Mouse (Mus musculus): ENCODE measurements around the gene Clpp. TPM values are rescaled to one million over a fixed set of nuclear protein-coding genes. Genes with fewer than 3 reads are reported as not detected.

Clpp gene
- polyA plus RNA-seq (2015; fragmentation: Nextera tagmentation; extraction: Ambion mirVana) = 103 and 114 TPM in 2 replicates

- ATAC-seq (replicated peaks; ENCODE audit: insufficient number of reproducible peaks, insufficient read depth, low FRiP score, low read depth) = peak; percentile 97
- Histone ChIP-seq H3K9me3 (replicated peaks) (no peaks in the 10 kb centered on the region), H3K9ac (peak within 1 kb of the TSS; percentile 77), H3K27me3 (no peaks in the 10 kb centered on the region), H3K4me2 (peak within 1 kb of the TSS; percentile 85), H3K4me1 (replicated peaks) (peaks cover 11% of the 10 kb centered on the region), H3K4me3 (peak within 1 kb of the TSS; percentile 79), H3K27ac (peak within 1 kb of the TSS; percentile 68), H3K36me3 (peaks cover 31% of the 10 kb centered on the region; the same call in 1 of the 2 replicates)
- under 1% methylated on average over 52 of the region's 52 CpGs for WGBS
Observed at GRCm38 (mm10) chr17:56990115-56990746, at the start of gene Clpp. Gene Clpp (plus strand): TSS chr17:56990305.

- H3K4me3 ChIP-seq = no peak overlapping the region
- H3K4me1 ChIP-seq (replicated peaks) = no peaks in the 10 kb centered on the region
- H3K27ac ChIP-seq = no peak overlapping the region
- ATAC-seq (replicated peaks; ENCODE audit: insufficient number of reproducible peaks, insufficient read depth, low FRiP score, low read depth) = no peak
- WGBS = 14% methylated on average over 3 of the region's 3 CpGs
- 0 out of 2 replicates have a peak, but pooled peaks cover 4% of the 10 kb centered on the region for H3K27me3 ChIP-seq
- H3K9me3 ChIP-seq (replicated peaks) = no peaks in the 10 kb centered on the region
- no peaks in the 10 kb centered on the region for H3K36me3 ChIP-seq
- H3K9ac ChIP-seq = no peak overlapping the region
- H3K4me2 ChIP-seq = no peak overlapping the region
Observed at GRCm38 (mm10) chr17:56950915-56951314, 39.2 kb upstream of the Clpp start.

DNA sequence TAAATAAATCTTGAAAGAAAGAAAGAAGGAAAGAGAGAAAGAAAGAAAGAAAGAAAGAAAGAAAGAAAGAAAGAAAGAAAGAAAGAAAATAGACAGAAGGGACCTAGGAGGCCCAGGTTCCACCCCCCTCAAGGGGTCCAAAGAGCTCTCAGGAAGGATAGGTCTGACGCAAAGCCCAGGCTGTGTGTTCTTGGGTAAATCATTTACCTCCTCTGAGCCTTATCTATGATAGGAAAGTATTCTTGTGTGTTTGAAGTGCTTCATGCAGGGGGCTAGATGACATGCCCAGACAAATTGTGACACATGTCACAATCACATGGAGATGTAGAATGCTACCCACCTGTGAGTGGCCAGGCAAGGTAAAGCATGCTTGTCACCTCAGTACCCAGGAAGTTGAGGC, 37.5 kb upstream of the Clpp start:
- 79% methylated on average over 1 of the region's 1 CpGs for WGBS
- no peak overlapping the region for H3K27ac ChIP-seq
- H3K27me3 ChIP-seq = 0 out of 2 replicates have a peak, but pooled peaks cover 4% of the 10 kb centered on the region
- H3K4me1 ChIP-seq (replicated peaks) = no peaks in the 10 kb centered on the region
- no peak overlapping the region for H3K9ac ChIP-seq
- no peak for ATAC-seq (replicated peaks; ENCODE audit: insufficient number of reproducible peaks, insufficient read depth, low FRiP score, low read depth)
- no peaks in the 10 kb centered on the region for H3K36me3 ChIP-seq
- H3K4me2 ChIP-seq = no peak overlapping the region
- H3K4me3 ChIP-seq = no peak overlapping the region
- H3K9me3 ChIP-seq (replicated peaks) = no peaks in the 10 kb centered on the region

- Histone ChIP-seq H3K4me3 (no peak overlapping the region), H3K4me2 (no peak overlapping the region), H3K4me1 (replicated peaks) (no peaks in the 10 kb centered on the region), H3K27ac (no peak overlapping the region), H3K27me3 (0 out of 2 replicates have a peak, but pooled peaks cover 4% of the 10 kb centered on the region), H3K9me3 (replicated peaks) (no peaks in the 10 kb centered on the region), H3K9ac (no peak overlapping the region), H3K36me3 (no peaks in the 10 kb centered on the region)
- ATAC-seq (replicated peaks; ENCODE audit: insufficient number of reproducible peaks, insufficient read depth, low FRiP score, low read depth) = no peak
- WGBS = 76% methylated on average over 7 of the region's 7 CpGs
Observed at GRCm38 (mm10) chr17:56954871-56955270, 35.2 kb upstream of the Clpp start.

DNA sequence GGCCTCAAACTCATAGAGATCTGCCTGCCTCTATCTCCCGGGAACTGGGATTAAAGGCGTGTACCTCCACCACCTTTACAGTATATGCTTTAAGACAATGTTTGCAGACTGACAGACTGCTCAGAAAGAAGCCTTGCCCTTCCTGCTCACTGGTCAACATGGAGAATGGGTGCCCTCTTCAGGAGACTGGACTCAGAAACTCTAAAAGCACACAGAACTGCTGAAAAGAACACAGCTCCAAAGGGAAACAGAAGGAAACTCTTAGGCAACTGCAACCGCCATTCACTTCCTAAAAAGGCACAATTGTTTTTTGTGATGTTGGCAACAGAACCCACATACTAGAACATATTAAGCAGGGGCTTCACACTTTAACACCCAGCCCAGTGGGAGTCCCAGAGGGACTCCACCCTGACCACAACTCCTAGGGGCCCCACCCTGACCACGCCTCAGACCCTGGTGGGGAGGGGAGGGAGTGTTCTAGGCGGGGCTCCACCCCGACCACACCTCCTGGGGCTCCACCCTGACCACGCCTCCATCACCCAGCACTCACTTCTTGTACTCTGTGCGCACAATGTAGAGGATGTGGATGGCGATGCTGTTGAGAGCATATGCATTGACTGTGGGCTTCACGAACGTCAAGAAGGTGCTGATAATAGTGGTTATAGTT, 32.2 kb upstream of the Clpp start:
- Histone ChIP-seq H3K4me1 (replicated peaks) (no peaks in the 10 kb centered on the region), H3K9ac (no peak overlapping the region), H3K36me3 (no peaks in the 10 kb centered on the region), H3K27me3 (0 out of 2 replicates have a peak, but pooled peaks cover 2% of the 10 kb centered on the region), H3K4me2 (no peak overlapping the region), H3K27ac (no peak overlapping the region), H3K9me3 (replicated peaks) (no peaks in the 10 kb centered on the region), H3K4me3 (no peak overlapping the region)
- no peak; the same call in 1 of the 2 replicates for ATAC-seq (replicated peaks; ENCODE audit: insufficient number of reproducible peaks, insufficient read depth, low FRiP score, low read depth)
- 25% methylated on average over 10 of the region's 11 CpGs for WGBS

GRCm38 (mm10) chr17:56958667-56959066, 31.4 kb upstream of the Clpp start:
- ATAC-seq (replicated peaks; ENCODE audit: insufficient number of reproducible peaks, insufficient read depth, low FRiP score, low read depth) = no peak
- H3K4me2 ChIP-seq = no peak overlapping the region
- no peak overlapping the region for H3K9ac ChIP-seq
- H3K27me3 ChIP-seq = no peaks in the 10 kb centered on the region
- no peak overlapping the region for H3K27ac ChIP-seq
- H3K4me1 ChIP-seq (replicated peaks) = no peaks in the 10 kb centered on the region
- H3K4me3 ChIP-seq = no peak overlapping the region
- no peaks in the 10 kb centered on the region for H3K9me3 ChIP-seq (replicated peaks)
- no peaks in the 10 kb centered on the region for H3K36me3 ChIP-seq
- WGBS = 57% methylated on average over 4 of the region's 4 CpGs

- Histone ChIP-seq H3K36me3 (no peaks in the 10 kb centered on the region), H3K9ac (no peak overlapping the region), H3K4me2 (no peak overlapping the region), H3K27me3 (no peaks in the 10 kb centered on the region), H3K4me1 (replicated peaks) (no peaks in the 10 kb centered on the region), H3K9me3 (replicated peaks) (no peaks in the 10 kb centered on the region), H3K27ac (no peak overlapping the region), H3K4me3 (no peak overlapping the region)
- WGBS = 86% methylated on average over 4 of the region's 4 CpGs
- no peak for ATAC-seq (replicated peaks; ENCODE audit: insufficient number of reproducible peaks, insufficient read depth, low FRiP score, low read depth)
Observed at GRCm38 (mm10) chr17:56961880-56962279, 28.2 kb upstream of the Clpp start.

DNA sequence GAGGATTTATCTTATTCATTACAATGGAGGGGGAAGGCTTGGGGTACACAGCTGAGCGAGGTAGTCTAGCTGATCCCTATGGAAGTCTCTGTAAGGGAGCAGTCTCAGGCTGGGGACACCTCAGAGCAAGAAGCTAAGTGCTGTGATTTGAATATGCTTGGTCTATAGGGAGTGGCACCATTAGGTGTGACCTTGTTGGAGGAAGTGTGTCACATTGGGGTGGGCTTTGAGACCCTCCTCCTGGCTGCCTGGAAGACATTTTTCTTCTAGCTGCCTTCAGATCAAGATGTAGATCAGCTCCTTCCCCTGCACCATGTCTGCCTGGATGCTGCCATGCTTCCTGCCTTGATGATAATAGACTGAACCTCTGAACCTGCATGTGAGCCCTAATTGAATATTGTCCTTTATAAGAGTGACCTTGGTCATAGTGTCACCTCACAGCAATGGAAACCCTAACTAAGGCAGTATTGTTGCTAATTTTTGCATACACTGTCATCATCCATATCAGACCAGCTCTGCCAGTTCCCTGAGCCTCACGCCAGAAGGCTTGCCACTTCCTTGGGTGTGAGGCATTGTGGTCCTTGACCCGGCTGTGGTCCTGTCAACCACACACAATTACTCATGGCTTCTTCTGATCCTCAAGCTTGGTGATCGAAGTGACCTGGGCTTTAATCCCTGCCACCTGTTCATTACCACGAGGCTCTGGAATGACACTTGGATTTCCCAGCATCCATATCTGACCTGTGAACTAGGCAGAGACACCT, 27.3 kb upstream of the Clpp start:
- H3K27ac ChIP-seq = no peak overlapping the region
- no peaks in the 10 kb centered on the region for H3K4me1 ChIP-seq (replicated peaks)
- WGBS = 73% methylated on average over 5 of the region's 5 CpGs
- no peaks in the 10 kb centered on the region for H3K27me3 ChIP-seq
- H3K9ac ChIP-seq = no peak overlapping the region
- no peaks in the 10 kb centered on the region for H3K36me3 ChIP-seq
- H3K9me3 ChIP-seq (replicated peaks) = no peaks in the 10 kb centered on the region
- no peak for ATAC-seq (replicated peaks; ENCODE audit: insufficient number of reproducible peaks, insufficient read depth, low FRiP score, low read depth)
- H3K4me3 ChIP-seq = no peak overlapping the region
- no peak overlapping the region for H3K4me2 ChIP-seq

DNA sequence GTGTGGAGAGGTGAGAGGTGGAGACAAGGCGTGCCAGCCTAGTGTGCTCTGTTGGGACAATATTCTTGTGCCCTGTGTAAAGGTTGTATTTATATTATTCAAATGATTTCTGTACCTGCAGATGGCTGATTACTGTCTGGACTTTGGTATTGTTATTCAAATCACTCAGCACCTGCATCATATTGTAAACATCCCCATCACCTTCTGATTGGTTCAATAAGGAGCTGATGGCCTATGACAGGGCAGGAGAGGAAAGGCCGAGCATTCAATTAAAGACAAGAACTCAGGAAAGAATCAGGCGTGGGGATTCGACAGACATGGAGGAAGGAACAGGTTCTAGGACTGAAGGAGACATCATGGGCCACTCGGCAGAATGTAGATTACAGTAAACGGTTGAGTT, 26.5 kb upstream of the Clpp start:
- Histone ChIP-seq H3K36me3 (no peaks in the 10 kb centered on the region), H3K27me3 (no peaks in the 10 kb centered on the region), H3K4me2 (no peak overlapping the region), H3K4me3 (no peak overlapping the region), H3K9me3 (replicated peaks) (no peaks in the 10 kb centered on the region), H3K9ac (no peak overlapping the region), H3K4me1 (replicated peaks) (no peaks in the 10 kb centered on the region), H3K27ac (no peak overlapping the region)
- no peak for ATAC-seq (replicated peaks; ENCODE audit: insufficient number of reproducible peaks, insufficient read depth, low FRiP score, low read depth)
- WGBS = 68% methylated on average over 6 of the region's 6 CpGs

DNA sequence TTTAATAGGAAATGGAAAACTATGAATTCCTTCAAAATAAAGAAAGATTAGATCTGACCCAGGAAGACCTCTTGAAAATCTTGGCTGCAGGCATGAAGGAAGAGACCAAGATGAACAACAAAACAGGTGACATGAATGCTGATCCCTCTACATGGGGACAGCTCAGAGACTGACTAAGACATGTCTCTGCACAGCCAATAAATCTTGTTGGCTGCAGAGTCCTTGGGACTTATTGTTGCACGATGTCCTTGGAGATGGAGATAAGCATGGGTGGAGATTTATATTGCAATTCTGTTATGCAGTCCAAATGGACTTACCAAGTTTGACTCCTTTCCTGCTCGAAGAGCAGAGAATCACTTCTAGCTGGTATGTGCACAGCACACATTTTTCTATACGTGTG, 20.8 kb upstream of the Clpp start:
- H3K4me1 ChIP-seq (replicated peaks) = no peaks in the 10 kb centered on the region
- no peaks in the 10 kb centered on the region for H3K36me3 ChIP-seq
- ATAC-seq (replicated peaks; ENCODE audit: insufficient number of reproducible peaks, insufficient read depth, low FRiP score, low read depth) = no peak
- H3K4me2 ChIP-seq = no peak overlapping the region
- H3K4me3 ChIP-seq = no peak overlapping the region
- 63% methylated on average over 3 of the region's 3 CpGs for WGBS
- no peaks in the 10 kb centered on the region for H3K9me3 ChIP-seq (replicated peaks)
- H3K27me3 ChIP-seq = 0 out of 2 replicates have a peak, but pooled peaks cover 6% of the 10 kb centered on the region
- H3K9ac ChIP-seq = no peak overlapping the region
- no peak overlapping the region for H3K27ac ChIP-seq

DNA sequence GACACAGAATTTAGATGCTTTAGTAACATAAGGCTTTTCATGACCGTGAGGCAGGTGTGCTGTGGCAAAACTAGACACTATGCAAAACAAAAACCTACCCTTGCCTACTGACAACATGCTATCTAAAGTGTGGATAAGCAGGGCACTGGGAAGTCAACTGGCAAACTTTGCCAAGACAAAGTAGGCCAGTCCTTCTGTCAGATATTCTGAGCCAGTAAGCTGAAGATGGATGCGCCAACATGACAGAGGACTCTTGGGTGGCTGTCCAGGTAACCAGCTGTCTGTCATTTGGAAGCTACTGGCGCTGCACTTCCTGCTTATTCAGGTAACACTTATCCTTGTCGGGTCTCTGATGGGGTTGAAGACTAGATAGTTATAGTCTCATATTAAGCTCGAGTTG, 20.0 kb upstream of the Clpp start:
- Histone ChIP-seq H3K27me3 (0 out of 2 replicates have a peak, but pooled peaks cover 6% of the 10 kb centered on the region), H3K4me3 (no peak overlapping the region), H3K4me2 (no peak overlapping the region), H3K27ac (no peak overlapping the region), H3K9ac (no peak overlapping the region), H3K4me1 (replicated peaks) (no peaks in the 10 kb centered on the region), H3K36me3 (no peaks in the 10 kb centered on the region), H3K9me3 (replicated peaks) (no peaks in the 10 kb centered on the region)
- WGBS = 49% methylated on average over 5 of the region's 5 CpGs
- no peak for ATAC-seq (replicated peaks; ENCODE audit: insufficient number of reproducible peaks, insufficient read depth, low FRiP score, low read depth)

Data from heart, embryonic 15.5 days (tissue).